Mouse (Mus musculus) urinary bladder, postnatal 25 days (tissue): ENCODE measurements at regions not wholly inside any gene's neighbourhood (a gene's known extent, or its start where the extent isn't known, plus 50 kb on each side); places are given as distances from the start of the nearest gene placed in this dataset.
"Not testable (repeated sequence)": the region's sequence is repeated elsewhere in the genome, so short reads cannot be mapped to it uniquely, and the experiment has no call there.

Experiments used
- DNase-seq: peaks from one replicate; pipeline ENCODE4 v3.0.0; 2022; ENCODE audit warnings: low spot score

DNA sequence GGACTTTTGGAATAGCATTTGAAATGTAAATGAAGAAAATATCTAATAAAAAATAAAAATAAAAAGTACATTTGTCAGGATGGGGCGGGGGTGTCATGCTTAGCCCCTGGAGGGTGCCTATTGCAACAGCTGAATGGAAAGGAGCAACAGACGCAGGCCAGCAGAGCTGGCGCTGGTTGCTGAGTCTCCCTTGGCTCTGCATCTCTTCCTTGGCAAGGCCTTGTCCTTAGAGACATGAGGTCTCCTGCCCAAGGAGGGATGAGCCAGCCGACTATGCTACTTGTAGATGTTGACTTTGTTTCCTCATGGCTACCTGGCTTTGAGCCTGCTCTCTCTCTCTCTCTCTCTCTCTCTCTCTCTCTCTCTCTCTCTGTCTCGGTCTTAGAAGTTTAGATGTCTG lies 166.4 kb downstream of the Opa1 start:
- no peak for DNase-seq

DNA sequence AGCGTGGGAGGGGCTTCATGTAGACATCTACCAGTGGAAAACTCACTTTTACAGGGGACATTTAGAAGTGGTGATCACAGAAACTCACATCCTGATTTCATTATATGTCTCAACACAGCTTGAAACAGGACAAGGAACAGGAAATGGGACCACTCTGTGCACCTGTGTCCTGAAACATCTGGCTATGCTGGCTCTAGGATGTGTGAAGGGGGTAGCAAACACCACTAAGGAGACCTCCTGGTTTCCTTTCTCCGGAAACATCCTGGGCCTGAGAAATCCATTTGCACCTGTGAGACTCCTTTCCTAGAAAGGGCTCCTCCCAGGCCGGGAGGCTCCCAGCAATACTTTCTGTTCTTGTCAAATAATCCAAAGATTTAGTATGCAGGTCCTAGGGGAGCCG lies 167.1 kb downstream of the Opa1 start:
- no peak for DNase-seq

DNA sequence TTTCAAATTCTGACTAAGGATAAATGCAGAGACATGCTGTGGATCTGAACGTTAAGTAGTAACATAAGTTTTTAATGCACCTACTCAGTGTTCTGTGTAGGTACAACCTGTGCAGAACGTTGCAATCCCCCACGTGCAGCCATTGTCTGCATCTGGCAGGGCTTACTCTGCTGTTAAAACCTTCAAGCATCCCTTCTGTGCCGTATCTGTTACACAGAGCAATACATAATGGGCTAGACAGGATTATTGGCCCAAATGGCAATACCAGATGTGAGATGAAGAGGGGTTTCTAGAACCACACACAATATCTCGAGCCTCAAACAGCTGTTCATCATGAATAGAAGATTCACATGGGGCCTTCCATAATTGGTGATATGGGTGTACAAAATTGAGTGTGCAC lies 170.0 kb downstream of the Opa1 start:
- no peak for DNase-seq

DNA sequence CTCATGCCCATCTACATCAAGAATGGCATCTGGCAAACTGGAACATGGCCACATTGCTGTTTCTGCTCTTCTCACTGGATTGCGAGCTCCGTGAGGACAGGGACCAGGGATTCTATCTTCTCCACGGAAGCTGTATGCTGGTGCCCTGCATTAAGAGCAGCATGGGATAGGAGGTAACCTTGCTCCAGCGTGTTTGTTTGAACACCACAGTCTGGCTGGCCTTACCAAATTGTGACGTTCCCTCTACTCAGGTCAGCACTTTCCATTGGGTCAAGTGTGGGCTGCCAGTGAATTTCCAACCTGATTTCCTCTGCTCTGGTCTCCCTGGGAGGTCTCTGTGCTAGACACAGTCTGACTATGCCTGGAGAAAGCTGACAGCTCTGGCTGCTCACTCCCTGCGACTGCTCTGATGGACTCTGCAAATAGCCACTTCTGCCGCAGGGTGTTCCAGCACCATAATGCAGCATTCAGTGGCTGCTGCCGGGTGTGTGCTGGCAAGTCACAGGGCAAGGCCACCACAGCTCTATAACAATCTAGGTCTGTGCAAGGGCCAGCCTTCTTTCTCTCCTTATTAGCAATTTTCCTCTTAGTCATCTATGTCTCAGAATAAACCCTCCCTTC lies 175.6 kb downstream of the Opa1 start:
- no peak for DNase-seq

DNA sequence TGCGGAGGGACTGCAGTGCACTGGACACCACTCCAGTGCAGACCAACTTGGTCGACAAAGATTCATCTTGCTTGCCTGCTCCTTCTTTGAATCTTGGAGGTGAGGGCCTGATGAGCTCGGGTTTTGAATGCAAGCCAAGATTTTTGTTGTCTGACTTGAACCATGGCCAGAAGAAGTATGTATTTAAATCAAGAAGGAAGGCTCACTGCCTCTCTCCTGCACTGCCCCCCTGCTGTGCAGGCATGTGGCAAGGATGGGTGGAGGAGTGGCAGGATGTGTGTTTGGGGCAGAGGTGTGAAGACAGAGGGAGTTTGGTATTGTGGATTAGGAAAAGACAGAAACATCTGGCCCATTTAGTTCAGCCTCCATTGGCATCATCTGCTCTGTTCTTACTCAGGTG lies 179.1 kb downstream of the Opa1 start:
- no peak for DNase-seq

DNA sequence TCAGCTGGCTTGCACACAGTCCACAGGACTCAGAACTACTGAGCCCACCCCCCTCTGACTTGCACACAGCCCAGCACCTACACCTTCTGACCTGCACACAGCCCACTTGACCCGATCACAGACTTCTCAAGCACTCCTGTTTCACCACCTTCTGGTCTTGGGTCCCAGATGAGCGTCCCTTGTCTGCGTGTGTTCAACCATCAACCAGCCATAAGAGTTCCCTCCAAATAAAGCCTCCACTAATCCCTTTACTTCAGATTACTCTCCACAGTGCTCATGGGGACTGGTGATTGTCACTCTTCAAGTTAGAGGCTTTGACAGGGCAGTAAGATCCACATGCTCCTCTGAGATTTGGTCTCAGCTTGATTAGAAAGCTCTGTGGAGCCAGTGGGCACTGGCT lies 180.3 kb downstream of the Opa1 start:
- DNase-seq = no peak

DNA sequence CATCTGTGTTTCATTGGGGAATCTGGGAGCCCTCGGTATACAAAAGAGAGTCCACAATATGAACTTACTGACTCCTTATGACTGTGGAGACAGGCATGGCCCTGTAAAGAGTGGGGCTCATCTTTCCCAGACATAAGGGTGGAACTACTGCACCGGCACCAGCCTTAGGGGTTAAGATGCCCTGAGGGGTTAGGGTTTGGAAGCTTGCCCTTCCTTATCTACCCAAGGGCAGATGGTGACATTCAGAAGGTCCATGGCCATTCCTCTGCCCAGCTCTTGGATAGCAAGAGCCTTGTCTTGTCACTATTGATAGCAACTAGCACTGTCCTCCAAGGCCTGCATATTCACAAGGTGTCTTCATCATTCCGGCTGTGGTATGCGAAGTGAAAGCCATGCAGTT lies 181.5 kb downstream of the Opa1 start:
- DNase-seq = no peak

DNA sequence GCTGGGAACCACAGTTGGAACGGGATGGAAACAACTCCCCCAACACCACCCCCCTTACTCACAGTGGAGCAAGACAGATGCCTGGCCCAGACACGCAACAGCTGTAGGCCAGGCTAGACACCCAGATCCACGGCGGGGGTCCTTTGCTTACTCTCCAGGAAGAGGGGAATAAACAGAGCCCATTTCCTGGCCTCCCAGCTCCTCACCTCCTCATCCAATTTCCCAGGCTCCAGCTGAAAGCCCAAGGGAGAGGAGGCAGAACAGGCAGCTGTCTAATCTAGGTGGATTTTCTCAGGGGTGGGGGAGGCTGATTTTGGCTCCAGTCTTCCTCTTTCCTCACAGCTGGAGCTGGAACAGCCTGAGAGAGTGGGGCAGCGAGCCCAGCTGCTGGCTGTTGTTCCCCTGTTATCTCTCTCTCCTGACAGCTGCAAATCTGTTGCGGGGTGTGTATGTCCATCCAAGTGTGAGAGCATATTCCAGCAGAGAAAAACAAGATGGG lies 182.7 kb downstream of the Opa1 start:
- peak; percentile 43 for DNase-seq

DNA sequence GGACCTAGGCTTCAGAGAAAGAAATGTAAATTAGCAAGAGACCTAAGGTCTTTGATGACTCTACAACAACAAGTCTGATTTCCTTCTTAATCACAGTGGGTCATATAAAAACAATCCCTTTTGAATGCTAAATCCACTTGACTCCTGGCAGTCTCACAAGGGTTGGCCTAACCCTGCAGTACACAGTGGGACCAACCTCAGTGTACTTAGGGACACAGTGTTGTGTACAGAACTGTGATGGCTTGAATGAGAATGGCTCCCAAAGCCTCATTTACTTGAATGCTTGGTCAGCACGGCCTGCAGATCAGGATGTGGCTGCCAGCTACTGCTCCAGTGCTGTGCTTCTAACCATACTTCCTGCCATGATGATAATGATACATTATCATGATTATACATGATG lies 185.2 kb downstream of the Opa1 start:
- no peak for DNase-seq

DNA sequence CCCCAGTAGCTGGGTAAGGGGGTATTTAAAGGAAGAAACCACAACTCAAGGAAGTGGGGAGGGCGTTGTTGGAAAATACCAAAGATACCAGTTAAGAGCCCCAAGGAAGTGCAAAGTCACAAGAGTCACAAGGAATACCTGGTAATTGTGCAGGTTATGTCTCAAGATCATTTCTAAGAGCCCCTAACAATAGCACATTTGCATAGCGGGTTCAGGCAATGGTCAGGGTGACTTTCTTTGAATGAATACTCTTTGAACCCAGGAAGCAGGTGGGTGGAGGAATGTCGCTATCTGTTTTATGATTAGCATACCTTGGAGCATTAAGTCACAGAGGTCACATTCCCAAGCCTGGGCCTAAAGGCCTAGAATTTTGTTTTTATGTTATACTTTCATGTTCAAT lies 186.7 kb downstream of the Opa1 start:
- not testable (repeated sequence) for DNase-seq

DNA sequence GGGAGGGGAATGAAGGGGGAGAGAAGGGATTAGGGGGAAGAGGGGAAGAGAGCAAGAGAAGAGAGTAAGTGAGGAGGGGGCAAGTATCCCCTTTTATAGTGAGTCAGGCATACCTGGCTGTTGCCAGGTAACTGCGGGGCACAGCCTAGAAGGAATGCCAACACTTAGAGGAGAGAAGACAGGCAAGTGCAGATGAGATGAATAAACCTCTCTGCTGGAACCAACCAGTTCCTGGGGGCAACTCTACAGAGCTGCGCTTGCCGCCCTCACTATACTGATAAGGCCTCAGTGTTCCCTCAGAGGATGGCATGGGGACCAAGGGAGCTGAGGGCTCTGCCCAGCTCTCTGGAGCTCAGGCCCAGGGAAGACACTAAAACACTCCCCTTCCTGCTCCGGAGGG lies 192.2 kb downstream of the Opa1 start:
- DNase-seq = no peak

DNA sequence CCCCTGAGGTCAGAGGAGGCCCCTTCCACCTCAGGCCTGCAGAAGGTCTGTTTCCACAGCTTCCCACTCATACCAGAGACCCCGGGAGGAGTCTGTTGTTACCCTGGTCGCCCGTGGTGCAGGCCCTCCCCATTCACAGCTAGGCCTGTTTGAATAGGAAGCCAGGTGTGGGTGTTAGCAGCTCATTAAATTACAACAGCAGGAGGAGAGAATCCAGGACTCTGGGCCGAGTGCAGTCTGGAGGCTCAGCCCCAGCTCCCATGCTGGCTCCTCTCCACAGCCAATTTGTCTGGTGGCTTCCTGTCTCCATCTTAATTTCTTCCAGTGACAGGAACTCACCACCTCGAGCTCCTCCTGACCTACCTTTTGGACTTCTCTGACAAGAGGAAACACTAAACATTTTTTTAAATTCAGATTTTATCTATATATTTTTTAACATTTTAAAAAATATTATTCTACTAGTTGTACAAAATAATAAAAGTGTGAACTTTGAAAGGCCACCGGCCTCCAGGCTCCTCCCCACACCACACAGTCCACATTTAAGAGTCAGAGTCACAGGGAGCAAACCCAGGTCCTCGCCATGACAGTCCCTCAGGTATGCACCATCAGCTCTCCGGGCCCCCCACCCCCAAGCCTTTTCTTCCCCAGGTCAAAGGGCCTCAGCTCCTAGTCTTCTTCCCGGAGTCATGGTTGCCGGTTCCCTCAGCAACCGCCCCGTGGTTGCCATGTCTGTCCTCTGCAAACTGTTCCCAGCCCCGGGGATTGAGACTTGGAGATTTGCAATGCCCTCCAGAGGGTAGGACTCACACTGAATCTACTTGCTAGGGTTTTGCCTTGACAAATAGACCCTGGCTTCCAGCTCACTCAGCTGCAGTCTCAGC lies 192.8 kb downstream of the Opa1 start:
- no peak for DNase-seq

DNA sequence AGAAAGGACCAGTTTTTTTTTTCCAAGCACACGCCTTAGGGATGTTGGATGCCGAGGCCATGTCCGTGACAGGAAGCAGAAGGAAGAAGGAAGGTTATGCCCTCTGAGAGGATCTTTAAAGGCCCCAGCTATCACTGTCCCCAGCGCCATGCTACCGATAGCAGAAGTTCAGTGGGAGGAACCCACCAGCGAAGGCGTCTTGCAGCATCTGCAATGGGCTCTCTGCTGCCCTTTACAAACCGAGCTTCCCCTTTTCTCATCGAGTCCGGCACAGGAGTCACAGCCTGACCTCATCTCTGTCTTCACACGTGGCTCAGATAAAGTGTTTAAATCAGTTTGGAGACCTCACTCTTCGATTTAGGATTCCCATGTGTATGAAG lies 193.5 kb downstream of the Opa1 start:
- DNase-seq = no peak

DNA sequence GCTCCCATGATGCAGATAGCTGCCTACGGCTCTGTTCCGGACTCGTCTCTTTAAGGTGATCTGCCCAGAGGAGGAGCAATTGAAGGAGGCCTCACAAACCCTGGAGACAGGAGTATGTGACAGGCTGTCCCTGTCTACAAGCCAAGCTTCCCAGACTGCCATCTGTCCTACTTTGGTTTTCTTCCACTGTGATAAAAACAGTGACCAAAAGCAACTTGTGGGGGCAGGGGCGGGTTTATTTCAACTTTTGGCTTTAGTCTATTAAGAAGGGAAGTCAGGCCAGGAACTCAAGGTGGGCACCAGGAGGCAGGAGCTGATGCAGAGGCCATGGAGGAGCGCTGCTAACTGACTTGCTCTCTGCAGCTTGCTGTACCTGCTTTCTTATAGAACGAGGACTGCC lies 193.9 kb downstream of the Opa1 start:
- no peak for DNase-seq

DNA sequence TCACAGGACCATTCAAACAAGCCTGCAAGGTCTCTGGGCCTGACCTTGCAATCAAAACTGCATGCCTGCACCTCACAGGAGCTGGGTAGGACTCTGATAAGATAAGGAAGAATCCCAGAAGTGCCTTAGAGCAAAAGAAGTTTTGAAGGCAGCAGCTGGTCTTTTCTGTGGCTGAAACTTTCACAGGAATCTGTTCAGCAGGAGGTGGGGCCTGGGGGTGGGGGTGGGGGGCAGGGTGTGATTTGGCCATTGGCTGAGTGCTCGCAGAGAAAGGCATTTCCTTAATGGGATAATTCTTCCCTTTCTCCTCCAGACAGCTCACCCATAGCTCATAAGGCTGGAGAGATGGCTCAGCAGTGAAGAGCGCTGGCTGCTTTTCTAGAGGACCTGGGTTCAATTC lies 195.8 kb downstream of the Opa1 start:
- no peak for DNase-seq

DNA sequence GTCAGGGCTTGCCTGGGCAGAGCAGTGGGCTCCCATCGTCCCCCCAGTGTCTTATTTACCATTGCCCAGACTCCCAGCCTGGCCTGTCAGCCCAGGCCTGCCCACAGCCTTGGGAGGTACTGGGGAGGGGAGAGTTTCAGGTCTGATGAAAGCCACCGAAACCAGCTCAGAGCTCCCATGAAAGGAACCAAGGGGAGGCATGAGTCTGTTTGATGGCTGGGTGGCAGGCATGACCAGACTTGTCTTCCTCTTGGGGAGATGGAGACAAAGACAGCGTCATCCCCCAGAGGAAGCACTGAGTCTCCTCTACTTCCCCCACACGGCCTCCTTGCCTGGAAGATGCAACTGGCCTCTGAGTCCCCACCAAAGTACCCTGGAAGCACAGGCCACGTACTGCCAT lies 196.7 kb downstream of the Opa1 start:
- DNase-seq = no peak

DNA sequence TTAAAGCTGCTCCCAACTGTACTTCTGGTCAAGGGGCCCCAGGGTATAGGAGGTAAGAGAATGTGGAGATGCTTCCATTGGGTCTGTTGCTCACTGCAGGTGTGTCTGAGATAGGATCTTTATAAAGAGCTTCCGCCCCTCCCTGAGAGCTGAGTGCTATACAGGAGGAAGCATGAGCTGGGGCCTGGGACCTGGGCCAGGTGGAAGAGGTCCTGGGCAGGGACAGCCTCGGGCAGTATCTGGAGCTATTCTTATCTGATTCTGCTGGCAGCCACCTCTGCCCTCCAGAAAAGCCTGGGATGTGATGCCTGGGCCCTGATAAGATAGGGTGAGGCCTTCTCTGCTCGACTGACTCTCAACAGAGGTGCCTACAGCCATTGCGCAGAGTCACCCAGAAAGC lies 203.3 kb downstream of the Opa1 start:
- DNase-seq = no peak

DNA sequence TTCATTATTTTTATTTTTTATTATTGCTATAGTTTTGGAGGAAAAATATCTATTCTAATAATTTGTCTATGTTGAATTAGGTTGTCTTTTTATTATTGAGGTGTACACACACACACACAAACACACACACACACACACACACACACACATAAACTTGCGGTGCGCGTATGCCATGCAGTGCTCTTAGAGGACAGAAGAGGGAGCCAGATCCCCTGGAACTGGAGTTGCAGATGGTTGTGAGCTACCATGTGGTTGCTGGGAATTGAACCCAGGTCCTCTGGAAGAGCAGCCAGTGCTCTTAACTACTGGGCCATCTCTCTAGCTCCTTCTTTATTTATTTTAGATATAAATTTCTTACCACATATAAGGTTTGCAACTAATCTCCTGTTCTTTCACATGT lies 206.0 kb downstream of the Opa1 start:
- DNase-seq = no peak

DNA sequence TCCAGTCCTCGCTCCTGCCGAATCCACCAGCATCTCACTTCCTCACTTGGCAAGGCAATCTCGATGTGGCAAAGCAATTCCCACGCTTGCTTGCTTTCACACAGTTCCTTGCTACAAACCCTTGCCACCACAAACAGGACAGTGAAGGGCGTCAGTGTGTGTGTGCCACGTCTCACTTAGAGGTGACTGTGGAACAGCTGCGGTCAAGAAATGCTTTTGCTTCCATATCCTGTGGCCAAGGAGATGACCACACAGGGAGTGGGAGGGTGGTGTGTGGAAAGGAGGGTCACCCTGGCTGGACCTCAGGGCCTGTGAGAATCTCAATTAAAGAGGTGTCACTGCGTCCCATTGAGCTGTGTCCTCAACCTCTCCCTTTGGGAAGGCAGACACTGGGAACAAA lies 207.4 kb downstream of the Opa1 start:
- no peak for DNase-seq

DNA sequence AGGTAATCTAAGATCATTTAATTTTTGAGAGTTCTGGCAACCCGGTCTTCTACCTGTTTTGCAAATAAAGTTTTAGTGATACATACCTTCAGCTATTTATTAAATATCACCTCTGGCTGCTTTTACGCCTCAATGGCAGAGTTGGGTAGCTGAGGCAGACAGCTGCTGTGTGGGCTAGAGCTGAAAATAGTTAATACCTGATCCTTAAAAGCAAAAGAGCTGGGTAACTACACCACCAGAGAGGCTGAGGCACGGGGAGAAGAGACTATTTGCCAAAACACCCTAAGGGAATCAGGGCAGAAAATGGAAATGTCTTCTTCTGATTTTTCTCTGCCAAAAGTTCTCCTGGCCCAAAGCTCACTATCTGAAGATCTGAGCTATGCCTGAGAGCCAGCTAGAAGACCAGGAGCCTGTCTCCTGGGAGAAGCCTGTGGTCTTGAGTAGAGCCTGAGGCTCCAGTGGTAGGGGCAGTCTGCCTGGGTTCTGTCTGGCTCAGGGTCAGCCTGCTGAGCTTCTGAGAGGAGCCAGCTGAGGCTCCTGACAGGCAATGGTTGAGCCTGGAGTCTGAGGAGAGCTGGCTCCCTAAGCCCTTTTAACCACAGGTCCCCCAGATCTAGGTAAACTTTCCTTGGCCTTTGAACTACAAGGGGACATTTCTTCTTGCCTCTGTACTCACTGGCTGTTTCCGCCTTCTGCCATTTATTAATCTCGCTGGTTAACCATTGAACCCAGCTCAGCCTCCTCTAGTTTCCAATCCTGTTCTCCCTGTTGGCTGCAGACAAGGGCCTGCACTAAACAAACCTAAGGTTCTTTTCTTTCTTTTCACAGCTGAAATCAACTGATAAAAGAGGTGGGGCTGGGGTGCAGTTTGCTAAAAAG lies 208.7 kb downstream of the Opa1 start:
- DNase-seq = no peak

DNA sequence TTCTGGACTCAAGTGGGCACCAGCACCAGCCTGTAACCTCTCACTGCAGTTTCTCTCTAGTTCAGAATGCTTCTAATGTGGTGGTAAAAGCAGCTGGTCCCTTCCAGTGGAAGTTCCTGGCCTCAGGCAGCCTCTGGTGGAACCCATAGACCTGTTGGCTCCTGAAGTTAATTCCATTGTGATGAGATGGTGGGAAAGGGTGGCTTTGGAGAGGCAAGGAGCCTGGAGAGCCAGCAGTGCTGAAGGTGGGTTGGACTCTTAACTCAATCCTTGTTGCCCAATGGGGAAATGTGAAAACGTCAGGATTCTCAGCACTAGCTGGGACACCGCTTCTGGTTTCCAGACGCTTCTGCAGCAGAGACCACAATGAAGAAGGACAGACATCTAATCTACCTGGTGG lies 210.9 kb downstream of the Opa1 start:
- DNase-seq = no peak

DNA sequence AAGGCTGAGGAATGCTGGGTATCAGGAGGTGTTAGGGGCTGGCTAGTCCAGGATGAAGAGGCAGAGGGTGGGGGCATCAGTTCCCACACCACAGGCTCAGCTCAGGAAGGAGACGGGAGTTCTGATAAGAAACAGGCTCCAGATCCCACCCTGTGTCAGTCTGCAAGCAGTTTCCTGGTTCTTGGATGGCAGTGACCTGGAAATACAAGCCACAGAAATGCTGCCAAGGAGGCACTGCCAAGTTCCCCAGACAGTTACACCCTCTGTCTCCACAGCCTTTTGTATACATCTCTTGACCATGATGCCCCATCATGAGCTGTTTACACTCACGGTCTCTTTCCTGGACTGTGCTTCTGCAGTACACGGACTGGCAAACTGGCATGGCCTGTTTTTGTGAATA lies 220.1 kb downstream of the Opa1 start:
- DNase-seq = no peak

DNA sequence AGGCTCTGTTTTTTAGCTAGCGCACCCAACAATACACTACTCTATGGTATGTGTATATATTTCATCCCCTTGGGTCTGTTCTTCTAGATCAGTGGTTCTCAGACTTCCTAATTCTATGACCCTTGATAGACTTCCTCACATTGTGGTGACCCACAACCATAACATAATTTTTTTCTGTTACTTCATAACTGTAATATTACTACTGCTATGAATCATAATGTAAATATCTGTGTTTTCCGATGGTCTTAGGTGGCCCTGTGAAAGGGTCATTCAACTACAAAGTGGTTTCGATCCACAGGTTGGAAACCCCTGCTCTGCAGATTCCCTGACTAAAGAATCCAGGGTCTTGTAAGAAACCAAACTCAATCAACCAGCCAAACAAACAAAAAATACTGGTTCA lies 220.8 kb downstream of the Opa1 start:
- DNase-seq = no peak
